Mouse (Mus musculus) ES-E14 (cell line): ENCODE data around the gene Zfx.

Source experiments
- CHD2 ChIP-seq: IDR thresholded peaks from 2 replicates; pipeline ENCODE4 v1.6.1; 2014; ENCODE audit warnings: mild to moderate bottlenecking, low read depth, low read length, inconsistent platforms
- HCFC1 ChIP-seq: IDR thresholded peaks from 2 replicates; pipeline ENCODE4 v1.6.1; 2012; ENCODE audit warnings: low read length, inconsistent platforms, borderline replicate concordance; ENCODE audit not compliant: insufficient read depth
- MAFK ChIP-seq: IDR thresholded peaks from 2 replicates; pipeline ENCODE4 v1.6.1; 2014; ENCODE audit warnings: mild to moderate bottlenecking, low read depth, low read length, inconsistent platforms; ENCODE audit not compliant: insufficient read depth
- ZNF384 ChIP-seq: IDR thresholded peaks from 2 replicates; pipeline ENCODE4 v1.6.1; 2012; ENCODE audit warnings: low read depth, low read length, inconsistent platforms

- no peak for TF ChIP-seq CHD2
- no peak for TF ChIP-seq MAFK
- no peak for TF ChIP-seq HCFC1
- no peak for TF ChIP-seq ZNF384
Observed at GRCm38 (mm10) chrX:94061246-94061645, 62.3 kb downstream of the Zfx start.
